Mouse (Mus musculus) thymus, adult 2 months (tissue): ENCODE data around the gene Ehd2.

Experiments
- CTCF ChIP-seq: fragments of 200-500 bp; IDR thresholded peaks from 2 replicates; pipeline ENCODE4 v1.5.1; 2012; ENCODE audit warnings: mild to moderate bottlenecking, control low read depth, low read length, moderate library complexity, borderline replicate concordance; ENCODE audit not compliant: control insufficient read depth, poor library complexity, insufficient read depth; ENCODE audit errors: extremely low read depth
- POLR2A ChIP-seq: fragments of 200-500 bp; IDR thresholded peaks from 2 replicates; pipeline ENCODE4 v1.6.1; 2012; ENCODE audit warnings: mild to moderate bottlenecking, low read length, control low read depth, moderate library complexity; ENCODE audit not compliant: control insufficient read depth, poor library complexity, insufficient read depth; ENCODE audit errors: extremely low read depth

DNA sequence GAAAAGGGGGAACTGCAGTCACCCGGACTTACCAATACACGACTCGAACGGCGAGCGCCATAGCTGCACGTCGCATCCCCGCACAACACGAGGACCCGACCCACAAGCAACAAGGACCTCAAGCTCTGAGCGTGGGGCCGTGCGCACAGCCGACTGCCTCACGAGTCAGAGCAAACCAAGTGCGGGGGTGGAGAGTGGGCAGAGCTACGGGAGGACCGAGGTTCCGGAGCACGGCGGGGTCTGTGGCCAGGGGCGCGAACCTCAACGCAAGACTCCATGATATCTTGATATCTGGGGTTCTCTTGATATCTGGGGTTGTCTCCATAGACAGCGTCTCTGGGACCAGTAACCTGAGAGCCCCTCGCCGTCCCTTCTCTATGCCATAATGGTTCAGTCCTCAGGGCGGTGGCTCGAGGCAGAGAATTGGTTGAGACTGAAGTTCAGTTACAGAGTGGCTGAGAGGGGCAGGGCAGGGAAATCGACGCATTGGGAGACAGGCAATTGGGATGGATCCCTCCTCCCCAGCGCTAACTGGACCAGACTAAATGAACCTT lies 45.1 kb downstream of the Ehd2 start, which contains the start of gene Selenow:
- peak; percentile 78 for TF ChIP-seq POLR2A
- TF ChIP-seq CTCF = no peak
